13 mouse cellular contexts compared by ENCODE assay signal in the genomic region with DNA sequence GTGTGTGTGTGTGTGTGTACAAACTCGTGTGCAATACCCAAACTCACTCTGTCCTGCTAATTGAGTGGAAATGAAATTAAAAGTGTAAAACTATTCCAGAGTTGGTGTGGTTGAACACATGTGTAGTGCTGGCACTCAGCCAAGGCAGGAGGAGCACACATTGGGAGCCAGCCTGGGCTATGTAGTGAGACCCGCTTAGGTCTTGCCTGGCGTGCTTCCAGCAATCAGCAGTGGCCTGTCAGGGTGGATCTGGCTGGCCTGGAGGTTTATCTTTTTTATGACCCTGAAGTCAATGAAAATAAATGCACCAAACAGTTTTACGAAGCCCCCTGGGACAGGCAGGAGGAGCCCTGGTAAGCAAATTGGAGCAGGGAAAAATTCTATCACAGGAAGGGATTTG.
A peak's percentile ranks its signal among the peaks of the same experiment; 100 is the strongest.
DNase-seq lines count a peak whose midpoint lies in the region; ATAC-seq lines count a peak whose summit lies in the region.
"Had no signal": no experiment of that assay in that cellular context is flagged by ENCODE, and none has a peak within 500 bp of the region (broad histone marks: within the 10 kb centered on the region; RNA-seq: fewer than 3 reads in every experiment).

No protein-coding gene starts in this region.

- no peak overlapping the region for H3K4me2 ChIP-seq in forebrain, embryonic 14.5 days (ENCODE audit: low read length)
- H3K4me2 ChIP-seq in forebrain, embryonic 16.5 days (ENCODE audit: low read length): no peak overlapping the region
- no peak overlapping the region for H3K4me2 ChIP-seq in kidney, embryonic 14.5 days (replicated peaks; ENCODE audit: low read depth, low read length)
- H3K4me2 ChIP-seq: heart, embryonic 15.5 days; liver, embryonic 12.5 days; midbrain, embryonic 12.5 days had no signal

- no peak overlapping the region for H3K9ac ChIP-seq in forebrain, embryonic 14.5 days (ENCODE audit: low read length)
- no peak overlapping the region for H3K9ac ChIP-seq in forebrain, embryonic 16.5 days (replicated peaks; ENCODE audit: low read depth, low read length)
- H3K9ac ChIP-seq in kidney, embryonic 14.5 days (ENCODE audit: low read depth, low read length): no peak overlapping the region
- H3K9ac ChIP-seq: heart, embryonic 15.5 days; liver, embryonic 12.5 days; midbrain, embryonic 12.5 days had no signal

- no peaks in the 10 kb centered on the region for H3K27me3 ChIP-seq in forebrain, embryonic 14.5 days (replicated peaks; ENCODE audit: control insufficient read depth, insufficient read depth, low read length)
- no peaks in the 10 kb centered on the region for H3K27me3 ChIP-seq in forebrain, embryonic 16.5 days (replicated peaks; ENCODE audit: control insufficient read depth, insufficient read depth, low read length)
- H3K27me3 ChIP-seq in kidney, embryonic 14.5 days (ENCODE audit: control insufficient read depth, insufficient read depth, low read length): no peaks in the 10 kb centered on the region
- H3K27me3 ChIP-seq: heart, embryonic 15.5 days; liver, embryonic 12.5 days; midbrain, embryonic 12.5 days had no signal

- H3K36me3 ChIP-seq in forebrain, embryonic 14.5 days (ENCODE audit: control insufficient read depth, insufficient read depth, low read length): no peaks in the 10 kb centered on the region
- no peaks in the 10 kb centered on the region for H3K36me3 ChIP-seq in forebrain, embryonic 16.5 days (ENCODE audit: control insufficient read depth, insufficient read depth)
- H3K36me3 ChIP-seq in kidney, embryonic 14.5 days (ENCODE audit: control insufficient read depth, insufficient read depth, low read length): no peaks in the 10 kb centered on the region
- H3K36me3 ChIP-seq in macrophage (ENCODE audit: inconsistent target): no peaks in the 10 kb centered on the region
- H3K36me3 ChIP-seq: heart, embryonic 15.5 days; liver, embryonic 12.5 days; midbrain, embryonic 12.5 days had no signal

- peak; percentile 48 for DNase-seq in forebrain, embryonic 14.5 days (ENCODE audit: low spot score)
- no peak for DNase-seq in kidney, adult 18-20 months
- DNase-seq in testis, postnatal 10 days (ENCODE audit: low spot score): peak; percentile 64
- no peak for DNase-seq in testis, postnatal 14 days (ENCODE audit: low spot score)
- DNase-seq in layer of hippocampus, adult 9-10 months (ENCODE audit: low spot score): no peak
- DNase-seq: right cerebral cortex, postnatal 14 days; thymus, adult 18-20 months had no signal

- H3K4me3 ChIP-seq in forebrain, embryonic 14.5 days (ENCODE audit: low read depth, low read length): no peak overlapping the region
- H3K4me3 ChIP-seq in forebrain, embryonic 16.5 days (replicated peaks; ENCODE audit: low read length): no peak overlapping the region
- no peak overlapping the region for H3K4me3 ChIP-seq in kidney, embryonic 14.5 days (ENCODE audit: low read length)
- no peak overlapping the region for H3K4me3 ChIP-seq in macrophage (ENCODE audit: inconsistent target)
- H3K4me3 ChIP-seq: heart, embryonic 15.5 days; liver, embryonic 12.5 days; midbrain, embryonic 12.5 days had no signal

- H3K27ac ChIP-seq in forebrain, embryonic 14.5 days (ENCODE audit: low read depth, low read length): no peak overlapping the region
- H3K27ac ChIP-seq in forebrain, embryonic 16.5 days (ENCODE audit: low read length): no peak overlapping the region
- H3K27ac ChIP-seq in kidney, embryonic 14.5 days (ENCODE audit: low read depth, low read length): no peak overlapping the region
- H3K27ac ChIP-seq in macrophage: peak overlapping the region; percentile 99
- H3K27ac ChIP-seq: heart, embryonic 15.5 days; liver, embryonic 12.5 days; midbrain, embryonic 12.5 days had no signal

- H3K4me1 ChIP-seq in forebrain, embryonic 14.5 days (ENCODE audit: control insufficient read depth, insufficient read depth, low read length): peaks cover 5% of the 10 kb centered on the region; the same call in 1 of the 2 replicates
- H3K4me1 ChIP-seq in forebrain, embryonic 16.5 days (replicated peaks; ENCODE audit: control insufficient read depth, insufficient read depth, low read length): no peaks in the 10 kb centered on the region; the same call in 1 of the 2 replicates
- 0 out of 2 replicates have a peak, but pooled peaks cover 3% of the 10 kb centered on the region for H3K4me1 ChIP-seq in kidney, embryonic 14.5 days (ENCODE audit: control insufficient read depth, insufficient read depth, low read length)

- H3K79me2 ChIP-seq in macrophage (ENCODE audit: inconsistent target): peaks cover 90% of the 10 kb centered on the region

- no peaks in the 10 kb centered on the region for H3K9me3 ChIP-seq in forebrain, embryonic 14.5 days (replicated peaks; ENCODE audit: control insufficient read depth, low read length)
- no peaks in the 10 kb centered on the region for H3K9me3 ChIP-seq in forebrain, embryonic 16.5 days (ENCODE audit: control insufficient read depth, low read length)
- H3K9me3 ChIP-seq in kidney, embryonic 14.5 days (ENCODE audit: control insufficient read depth, low read length): no peaks in the 10 kb centered on the region
- H3K9me3 ChIP-seq: heart, embryonic 15.5 days; liver, embryonic 12.5 days; midbrain, embryonic 12.5 days had no signal

- 64% methylated on average over 4 of the region's 4 CpGs for WGBS in forebrain, embryonic 14.5 days
- 55% methylated on average over 4 of the region's 4 CpGs for WGBS in forebrain, embryonic 16.5 days
- 44% methylated on average over 4 of the region's 4 CpGs for WGBS in kidney, embryonic 14.5 days
- 80% methylated on average over 4 of the region's 4 CpGs for WGBS in macrophage (ENCODE audit: missing documents)

- ATAC-seq in forebrain, embryonic 14.5 days: no peak
- ATAC-seq in forebrain, embryonic 16.5 days: no peak
- peak; percentile 70; the same call in 1 of the 2 replicates for ATAC-seq in kidney, embryonic 14.5 days (ENCODE audit: low FRiP score, low TSS enrichment)
- ATAC-seq: liver, embryonic 12.5 days had no signal

Comparison
In these comparisons a context has a peak if more than half of its experiments do, and no peak if none do; other contexts are left out.
1. DNase-seq: peak in forebrain, embryonic 14.5 days (single experiment) and testis, postnatal 10 days (single experiment); none in kidney, adult 18-20 months (single experiment), testis, postnatal 14 days (single experiment) and layer of hippocampus, adult 9-10 months (single experiment).